Mouse (Mus musculus) heart, postnatal 0 days (tissue): ENCODE data around the gene Dbnl.

ENCODE experiments used
- CTCF ChIP-seq: IDR thresholded peaks from 2 replicates; pipeline ENCODE4 v1.5.1; 2016; ENCODE audit warnings: antibody characterized with exemption, control low read depth, low read depth
- EP300 ChIP-seq: IDR thresholded peaks from 2 replicates; pipeline ENCODE4 v1.6.1; 2016; ENCODE audit warnings: antibody characterized with exemption, low read depth

- TF ChIP-seq CTCF, result no peak
- no peak for TF ChIP-seq EP300
These were observed 19.7 kb downstream of the Dbnl start for GRCm38 (mm10) chr11:5807956-5808355.
